Mouse (Mus musculus): Measurements from ENCODE around the gene Pus7.
A peak's percentile ranks its signal among the peaks of the same experiment; 100 is the strongest.
"Not testable (repeated sequence)": the region's sequence is repeated elsewhere in the genome, so short reads cannot be mapped to it uniquely, and the experiment has no call there.

The Pus7 gene

DNA sequence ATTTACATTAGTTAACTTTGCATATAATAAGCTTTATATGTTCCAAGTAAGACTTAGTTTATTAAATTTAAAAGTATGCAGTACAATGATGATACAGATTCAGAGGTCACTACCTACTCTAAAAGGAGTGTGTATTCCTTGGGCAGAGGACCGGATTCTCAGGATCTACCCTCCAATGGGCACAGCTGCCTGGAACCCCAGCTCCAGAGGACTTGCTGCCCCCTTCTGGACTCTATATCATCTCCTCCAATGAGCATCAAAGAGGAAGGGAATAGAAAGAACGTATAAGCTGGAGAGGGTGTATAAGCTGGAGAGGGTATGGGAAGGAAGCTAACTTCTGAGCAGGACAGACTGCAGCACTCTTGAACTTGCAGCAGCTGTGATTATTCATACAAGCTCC is 33.6 kb downstream of the Pus7 start:
- DNase-seq = no peak

- DNase-seq = no peak
Measured at GRCm38 (mm10) chr5:23743261-23743660, 40.2 kb downstream of the Pus7 start.

DNA sequence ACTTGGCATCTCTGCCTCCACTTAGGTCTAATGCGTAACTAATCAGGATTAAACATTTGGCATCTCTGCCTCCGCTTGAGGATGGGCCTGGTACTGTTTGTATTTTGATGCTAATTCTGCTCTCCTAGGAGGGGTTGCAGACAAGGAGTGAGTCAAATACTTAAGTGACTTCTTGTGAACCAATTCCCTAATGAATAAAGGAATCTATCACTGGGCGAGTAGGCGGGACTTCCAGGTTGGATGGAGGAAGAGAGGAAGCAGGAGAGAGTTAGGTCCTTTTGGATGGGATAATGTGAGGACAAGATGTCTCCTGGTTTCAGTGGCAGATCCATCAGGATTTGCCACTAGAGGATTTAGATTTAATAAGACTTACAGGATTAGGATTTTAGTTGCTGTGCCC is 46.4 kb downstream of the Pus7 start:
- no peak for DNase-seq

DNA sequence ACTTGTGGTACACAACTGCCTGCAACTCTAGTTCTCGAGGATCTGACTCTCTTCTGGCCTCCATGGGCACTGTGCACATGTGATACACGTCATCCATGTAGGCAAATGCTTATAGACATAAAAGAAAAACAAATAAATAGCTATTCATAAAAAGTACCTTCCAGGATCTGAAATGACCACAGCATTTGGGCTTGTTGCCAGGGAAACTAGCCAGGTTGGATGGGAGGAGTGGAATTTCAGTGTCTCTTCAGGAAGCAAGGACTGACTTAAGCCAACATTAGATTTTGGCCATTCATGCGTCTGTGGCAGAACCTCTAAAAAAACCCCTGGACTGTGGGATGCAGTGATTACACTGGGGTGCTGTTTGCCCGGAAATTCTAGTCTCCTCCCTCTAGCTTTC is 47.1 kb downstream of the Pus7 start:
- no peak for DNase-seq

DNA sequence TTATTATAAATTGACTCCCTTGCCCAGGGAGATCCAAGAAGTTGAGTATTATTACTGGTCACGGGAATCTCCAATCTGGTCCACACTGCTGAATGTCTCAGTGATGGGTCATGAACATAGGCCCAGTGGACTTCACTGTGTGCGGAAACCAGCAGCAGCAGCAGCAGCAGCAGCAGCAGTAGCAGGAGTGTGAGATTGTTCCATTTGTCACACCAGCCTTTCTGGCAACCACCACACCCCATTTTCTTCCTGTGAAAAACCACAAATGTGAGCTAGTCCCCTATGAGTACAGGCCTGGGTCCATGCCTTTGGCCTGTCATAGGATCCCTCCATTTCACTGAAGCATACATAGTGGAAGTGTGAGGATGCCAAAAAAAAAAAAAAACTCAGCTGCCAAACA is 61.6 kb downstream of the Pus7 start:
- no peak for DNase-seq

- no peak for DNase-seq
Measured at GRCm38 (mm10) chr5:23718881-23719328, 64.6 kb downstream of the Pus7 start.

- no peak for DNase-seq
Measured at GRCm38 (mm10) chr5:23718182-23718534, 65.4 kb downstream of the Pus7 start.

GRCm38 (mm10) chr5:23717469-23718181 is 65.9 kb downstream of the Pus7 start:
- DNase-seq = no peak

DNA sequence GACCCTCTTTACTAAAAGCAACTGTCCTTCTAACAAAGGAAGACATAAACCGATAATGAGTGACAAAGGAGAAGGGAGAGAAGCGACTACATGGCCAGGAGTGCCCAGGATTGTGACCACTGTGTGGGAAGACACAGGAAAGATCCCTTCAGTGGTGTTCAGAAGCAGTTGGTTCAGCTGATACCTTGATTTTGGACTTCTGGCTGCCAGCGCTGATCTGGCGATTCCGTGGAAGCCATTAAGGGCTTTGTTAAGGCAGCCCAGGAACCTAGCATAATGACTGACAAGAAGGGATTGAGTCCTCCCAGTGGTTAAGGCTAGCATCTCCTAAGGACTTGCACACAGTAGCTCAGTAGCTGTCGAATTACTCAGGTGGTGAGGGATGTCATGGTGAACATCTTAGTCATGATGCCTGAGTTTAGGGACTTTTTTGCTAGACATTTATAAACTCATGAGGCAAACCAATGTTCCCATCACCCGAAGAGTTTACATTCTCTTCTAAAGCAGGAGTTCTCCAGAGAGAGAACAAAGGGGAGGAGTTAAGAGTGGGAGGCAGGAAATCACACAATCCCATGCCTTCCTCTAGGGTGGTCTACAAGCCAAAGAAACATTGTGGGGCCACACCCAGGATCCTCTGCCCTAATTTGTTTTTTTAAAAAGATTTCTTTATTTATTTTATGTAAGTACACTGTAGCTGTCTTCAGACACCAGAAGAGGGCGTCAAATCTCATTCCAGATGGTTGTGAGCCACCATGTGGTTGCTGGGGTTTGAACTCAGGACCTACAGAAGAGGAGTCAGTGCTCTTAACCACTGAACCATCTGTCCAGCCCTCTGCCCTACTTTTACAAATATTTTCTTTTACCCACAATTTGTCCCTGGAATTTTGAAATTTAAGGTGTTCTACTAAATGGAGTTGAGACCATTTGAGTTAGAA is 69.8 kb downstream of the Pus7 start:
- no peak for DNase-seq

DNA sequence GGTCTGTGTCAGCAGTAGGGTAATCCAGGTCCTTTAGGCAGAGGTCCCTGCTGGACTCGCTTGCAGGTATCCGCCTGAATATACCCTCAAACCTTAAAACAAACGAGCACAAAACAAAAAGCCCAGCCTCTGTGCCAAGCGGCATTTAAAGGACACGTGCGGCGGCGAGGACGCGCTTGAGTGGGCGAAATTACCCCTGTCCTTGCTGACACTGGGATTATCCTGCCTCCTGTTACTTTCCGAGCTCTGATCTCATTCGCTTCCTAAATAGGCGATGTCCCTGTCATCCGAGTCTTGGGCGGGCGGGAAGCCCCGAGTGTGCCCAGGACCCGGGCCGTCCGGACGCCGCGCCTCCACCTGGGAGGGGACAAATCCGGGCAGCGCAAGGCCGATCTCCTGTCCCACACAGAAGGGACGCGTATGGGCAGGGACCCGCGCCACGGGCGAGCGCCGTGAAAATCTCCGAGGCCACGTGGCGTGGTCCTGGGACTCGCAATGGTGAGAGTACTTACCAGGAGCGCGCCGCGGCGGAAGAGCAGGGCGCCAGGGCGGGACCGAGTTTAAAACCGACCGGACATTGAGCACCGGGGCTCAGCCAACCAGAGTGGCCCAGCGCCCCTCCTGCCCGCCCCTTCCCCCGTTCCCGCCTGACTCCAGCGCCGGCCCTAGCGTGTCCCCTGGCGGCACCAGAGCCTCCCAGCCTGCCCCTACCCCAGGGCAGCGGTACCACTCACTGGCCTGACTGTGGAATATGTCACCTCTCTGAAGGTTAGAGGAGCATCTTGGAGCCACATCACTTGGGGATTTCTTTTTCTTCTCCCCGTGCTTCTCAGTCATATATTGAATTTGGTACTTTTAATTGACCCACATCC is 71.1 kb downstream of the Pus7 start:
- DNase-seq = peak; percentile 87

DNA sequence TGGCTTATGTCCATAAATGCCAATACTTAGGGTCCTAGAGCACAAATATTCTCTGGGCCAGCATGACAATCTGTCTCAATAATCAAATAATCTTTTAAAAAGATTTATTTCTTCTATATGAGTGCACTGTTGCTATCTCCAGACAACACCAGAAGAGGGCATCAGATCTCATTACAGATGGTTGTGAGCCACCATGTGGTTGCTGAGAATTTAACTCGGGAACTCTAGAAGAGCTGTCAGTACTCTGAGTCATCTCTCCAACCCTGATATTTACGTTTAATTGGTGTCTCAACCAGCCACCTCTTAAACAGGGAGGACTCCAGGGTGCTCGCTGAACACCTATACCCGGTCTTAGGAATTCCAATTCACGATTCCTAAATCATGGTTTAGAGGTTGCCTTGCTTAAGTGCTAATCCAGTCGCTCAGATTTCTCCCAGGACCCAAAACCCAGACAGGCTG is 71.8 kb downstream of the Pus7 start:
- peak; percentile 60 for DNase-seq

- DNase-seq = no peak
Measured at GRCm38 (mm10) chr5:23711244-23711643, 72.3 kb downstream of the Pus7 start.

DNA sequence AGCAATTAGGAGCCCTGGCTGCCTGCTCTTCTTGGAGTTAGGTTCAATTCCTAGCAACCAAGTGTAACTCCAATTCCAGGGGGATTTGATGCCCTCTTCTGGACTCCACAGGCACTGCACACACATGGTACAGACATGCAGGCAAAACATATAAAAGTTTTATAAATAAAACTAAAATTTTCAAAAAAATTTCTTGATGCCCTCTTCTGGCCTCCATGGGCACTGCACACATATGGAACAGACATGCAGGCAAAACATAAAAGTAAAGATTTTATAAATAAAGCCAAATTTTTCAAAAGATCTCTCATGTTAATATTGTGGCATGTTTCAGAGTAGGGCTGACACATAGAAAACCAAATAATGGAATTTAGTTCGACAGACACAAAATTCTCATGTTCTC is 73.8 kb downstream of the Pus7 start:
- no peak for DNase-seq

GRCm38 (mm10) chr5:23706601-23707597 is 76.6 kb downstream of the Pus7 start:
- DNase-seq = not testable (repeated sequence)

DNA sequence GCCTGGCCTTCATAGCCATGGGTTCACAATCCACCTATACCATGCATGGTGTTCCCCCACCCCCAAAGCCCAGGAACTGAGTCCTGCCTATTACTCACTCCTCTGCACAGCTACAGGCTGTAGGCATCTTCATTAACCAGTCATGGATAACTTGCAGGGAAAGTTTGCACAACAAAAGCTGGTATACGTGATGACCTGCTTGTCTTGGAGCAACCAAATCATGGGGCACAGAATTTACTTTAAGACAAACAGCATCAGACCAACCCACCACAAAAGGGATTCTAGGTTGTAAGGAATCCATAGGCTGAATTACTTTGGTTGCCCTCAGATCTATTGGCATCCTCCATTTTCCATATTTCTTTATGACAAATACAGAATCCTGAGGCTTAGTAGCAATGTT is 86.1 kb downstream of the Pus7 start:
- DNase-seq = no peak

Data from lung, postnatal 36 days (tissue).